Mouse (Mus musculus) stomach, postnatal 0 days (tissue): ENCODE measurements around the gene Abhd14a. TPM values are rescaled to one million over a fixed set of nuclear protein-coding genes. Genes with fewer than 3 reads are reported as not detected.

Source experiments
- ATAC-seq: fragments of 200-750 bp; cut with Nextera tagmentation; 2 replicates; pipeline ENCODE4 v1.8.0; 2017; ENCODE audit not compliant: low FRiP score, low TSS enrichment
- DNase-seq: peaks from one replicate; pipeline ENCODE4 v3.0.0-alpha.2; 2016; ENCODE audit warnings: low spot score
- H3K27ac ChIP-seq: fragments of 300-500 bp; sonication (generic); replicated peaks from 2 replicates; pipeline ENCODE4 v1.5.1; 2014; ENCODE audit warnings: mild to moderate bottlenecking, control low read depth
- H3K27me3 ChIP-seq: fragments of 300-500 bp; sonication (generic); 2 replicates; pipeline ENCODE4 v1.6.1; 2014; ENCODE audit warnings: low read length; ENCODE audit not compliant: control insufficient read depth, insufficient read depth
- H3K36me3 ChIP-seq: fragments of 300-500 bp; sonication (generic); 2 replicates; pipeline ENCODE4 v1.6.1; 2014; ENCODE audit warnings: low read length, mixed read lengths; ENCODE audit not compliant: control insufficient read depth, insufficient read depth
- H3K4me1 ChIP-seq: fragments of 300-500 bp; sonication (generic); replicated peaks from 2 replicates; pipeline ENCODE4 v1.6.1; 2014; ENCODE audit warnings: antibody characterized with exemption; ENCODE audit not compliant: control insufficient read depth, insufficient read depth
- H3K4me2 ChIP-seq: fragments of 300-500 bp; sonication (generic); replicated peaks from 2 replicates; pipeline ENCODE4 v1.6.1; 2014; ENCODE audit warnings: low read depth, mild to moderate bottlenecking, control low read depth, moderate library complexity
- H3K4me3 ChIP-seq: fragments of 300-500 bp; sonication (generic); 2 replicates; pipeline ENCODE4 v1.5.1; 2014; ENCODE audit warnings: low read depth, low read length, control low read depth
- H3K9ac ChIP-seq: fragments of 300-500 bp; sonication (generic); 2 replicates; pipeline ENCODE4 v1.6.1; 2014; ENCODE audit warnings: mild to moderate bottlenecking, low read length, control low read depth, mixed read lengths
- H3K9me3 ChIP-seq: fragments of 300-500 bp; sonication (generic); 2 replicates; pipeline ENCODE4 v1.6.1; 2016; ENCODE audit warnings: low read length; ENCODE audit not compliant: control insufficient read depth
- CTCF ChIP-seq: IDR thresholded peaks from 2 replicates; pipeline ENCODE4 v1.5.1; 2016; ENCODE audit warnings: antibody characterized with exemption, low read depth, mild to moderate bottlenecking, moderate library complexity
- EP300 ChIP-seq: optimal IDR thresholded peaks from 2 replicates; pipeline ENCODE3; 2016; ENCODE audit warnings: antibody characterized with exemption
- WGBS: fragments of 180-500 bp; shearing (Covaris S2); extraction: QIAGEN DNeasy Blood & Tissue Kit; methylation state at CpG from one replicate; pipeline ENCODE4 v1.1.7; 2014; 5-methylcytosine and 5-hydroxymethylcytosine counted together
- polyA plus RNA-seq: library from polyadenylated mRNA; unstranded; fragments of >200 nt; fragmentation: Nextera tagmentation; extraction: Ambion mirVana; gene quantifications from 2 replicates; pipeline ENCODE4 v1.2.1, GENCODE M21; 2015

Gene Abhd14a
- polyA plus RNA-seq, 1 experiment from 2014 or later = 23.2 TPM

GRCm38 (mm10) chr9:106452821-106453220, 5.3 kb upstream of the Abhd14a start:
- ATAC-seq (no peak; the same call in 1 of the 2 replicates), DNase-seq (no peak)
- Histone ChIP-seq H3K4me3 (peak overlapping the region; percentile 61), H3K9ac (no peak overlapping the region; the same call in 1 of the 2 replicates), H3K36me3 (no peaks in the 10 kb centered on the region), H3K9me3 (no peaks in the 10 kb centered on the region), H3K27ac (no peak overlapping the region), H3K27me3 (no peaks in the 10 kb centered on the region), H3K4me2 (peak overlapping the region; percentile 78), H3K4me1 (peaks cover 28% of the 10 kb centered on the region)
- WGBS = 21% methylated on average over 7 of the region's 7 CpGs
- TF ChIP-seq EP300 = no peak
- no peak for TF ChIP-seq CTCF

DNA sequence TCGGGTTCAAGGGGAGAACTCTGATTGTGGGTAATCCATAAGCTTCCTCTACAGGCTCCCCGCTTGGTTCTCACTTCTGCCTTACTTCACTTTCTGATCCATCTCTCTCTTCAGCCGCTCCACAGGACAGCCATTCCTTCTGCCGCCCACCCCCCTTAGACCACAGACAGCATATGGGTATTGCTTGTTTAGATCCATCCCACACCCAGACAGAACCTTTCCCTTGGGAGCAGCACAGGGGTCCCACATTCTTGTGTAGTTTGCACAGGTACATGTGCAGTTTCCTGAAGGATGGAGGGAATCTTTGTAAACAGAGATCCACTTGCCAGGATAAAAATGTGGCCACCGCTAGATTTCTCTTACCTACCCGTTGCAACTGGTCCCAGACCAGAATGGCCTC, 4.9 kb upstream of the Abhd14a start:
- DNase-seq = no peak
- Histone ChIP-seq H3K4me1 (peaks cover 29% of the 10 kb centered on the region), H3K4me3 (no peak overlapping the region), H3K36me3 (no peaks in the 10 kb centered on the region), H3K9me3 (no peaks in the 10 kb centered on the region), H3K9ac (no peak overlapping the region), H3K27ac (no peak overlapping the region), H3K27me3 (no peaks in the 10 kb centered on the region), H3K4me2 (no peak overlapping the region)
- ATAC-seq = no peak
- WGBS = 57% methylated on average over 6 of the region's 6 CpGs
- TF ChIP-seq CTCF (no peak), EP300 (no peak)

DNA sequence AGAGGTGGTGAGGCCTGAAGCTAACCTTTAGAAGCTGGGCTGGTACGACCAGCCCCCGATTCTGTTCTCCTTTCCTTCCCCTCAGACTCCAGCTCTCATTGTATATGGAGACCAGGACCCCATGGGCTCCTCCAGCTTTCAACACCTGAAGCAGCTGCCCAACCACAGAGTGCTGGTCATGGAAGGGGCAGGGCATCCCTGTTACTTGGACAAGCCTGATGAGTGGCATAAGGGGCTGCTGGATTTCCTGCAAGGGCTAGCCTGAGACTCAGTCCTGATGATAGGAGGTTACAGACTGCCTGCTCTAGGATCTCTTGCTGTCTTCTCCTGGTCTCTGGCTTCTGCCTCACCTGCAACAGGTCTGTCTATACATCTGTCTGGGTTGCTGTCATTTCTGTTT, 4.4 kb upstream of the Abhd14a start:
- H3K4me1 ChIP-seq = peaks cover 29% of the 10 kb centered on the region
- 60% methylated on average over 2 of the region's 2 CpGs for WGBS
- ATAC-seq = no peak

DNA sequence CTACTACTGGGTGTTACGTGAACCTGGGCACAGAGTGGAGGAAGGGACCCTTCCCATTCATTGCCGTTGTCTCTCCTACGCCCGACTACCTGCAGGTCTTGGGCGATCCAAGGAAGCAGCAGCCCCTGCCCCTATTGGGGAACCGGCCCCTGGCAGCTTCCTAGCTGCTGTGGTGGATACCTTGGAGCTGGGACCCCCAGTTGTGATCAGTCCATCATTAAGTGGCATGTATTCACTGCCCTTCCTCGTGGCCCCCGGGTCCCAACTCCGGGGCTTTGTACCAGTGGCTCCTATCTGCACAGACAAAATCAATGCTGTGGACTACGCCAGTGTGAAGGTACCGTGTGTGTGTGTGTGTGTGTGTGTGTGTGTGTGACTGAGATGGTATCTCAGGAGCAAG, 3.8 kb upstream of the Abhd14a start:
- Histone ChIP-seq H3K4me1 (peaks cover 28% of the 10 kb centered on the region), H3K4me3 (no peak overlapping the region), H3K36me3 (no peaks in the 10 kb centered on the region), H3K27me3 (no peaks in the 10 kb centered on the region), H3K4me2 (no peak overlapping the region), H3K9me3 (no peaks in the 10 kb centered on the region), H3K27ac (no peak overlapping the region), H3K9ac (no peak overlapping the region)
- ATAC-seq = no peak
- WGBS = 66% methylated on average over 11 of the region's 11 CpGs
- DNase-seq = no peak
- TF ChIP-seq EP300 (no peak), CTCF (no peak)

More for the DNA sequence above, 4.4 kb upstream of the Abhd14a start:
- DNase-seq = no peak
- Histone ChIP-seq H3K27me3 (no peaks in the 10 kb centered on the region), H3K9ac (no peak overlapping the region), H3K9me3 (no peaks in the 10 kb centered on the region), H3K4me2 (no peak overlapping the region), H3K4me3 (no peak overlapping the region), H3K36me3 (no peaks in the 10 kb centered on the region), H3K27ac (no peak overlapping the region)
- TF ChIP-seq EP300 = no peak
- no peak for TF ChIP-seq CTCF

- peak; percentile 66 for DNase-seq
- no peak overlapping the region for H3K27ac ChIP-seq
These were observed 3.2 kb upstream of the Abhd14a start for GRCm38 (mm10) chr9:106450661-106451060.

DNA sequence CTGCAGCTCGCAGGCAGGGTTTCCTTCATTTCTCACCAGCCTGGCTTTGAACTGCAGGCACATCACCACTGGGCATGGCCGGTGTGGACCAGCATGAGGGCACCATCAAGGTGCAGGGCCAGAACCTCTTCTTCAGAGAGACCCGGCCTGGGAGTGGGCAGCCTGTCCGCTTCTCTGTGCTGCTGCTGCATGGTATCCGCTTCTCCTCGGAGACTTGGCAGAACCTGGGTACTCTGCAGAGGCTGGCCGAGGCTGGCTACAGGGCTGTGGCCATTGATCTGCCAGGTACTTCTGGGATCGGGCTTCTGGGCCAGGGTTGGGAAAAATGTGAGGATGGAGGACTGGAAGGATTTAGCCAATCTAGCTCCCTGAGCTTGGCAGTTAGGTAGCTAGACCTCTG, 2.5 kb upstream of the Abhd14a start:
- 0 out of 2 replicates have a peak overlapping the region, but pooled peaks have one; percentile 30 for H3K27ac ChIP-seq
- no peak for ATAC-seq
- 84% methylated on average over 8 of the region's 8 CpGs for WGBS
- H3K36me3 ChIP-seq = no peaks in the 10 kb centered on the region
- H3K9me3 ChIP-seq = no peaks in the 10 kb centered on the region
- no peak overlapping the region for H3K9ac ChIP-seq
- H3K4me2 ChIP-seq = no peak overlapping the region
- TF ChIP-seq CTCF (no peak), EP300 (no peak)
- H3K4me1 ChIP-seq = peaks cover 25% of the 10 kb centered on the region
- no peak overlapping the region for H3K4me3 ChIP-seq
- DNase-seq = no peak
- H3K27me3 ChIP-seq = no peaks in the 10 kb centered on the region

More at GRCm38 (mm10) chr9:106450661-106451060, 3.2 kb upstream of the Abhd14a start:
- TF ChIP-seq EP300 (no peak), CTCF (no peak)
- H3K4me1 ChIP-seq = peaks cover 27% of the 10 kb centered on the region
- no peak overlapping the region for H3K4me3 ChIP-seq
- no peaks in the 10 kb centered on the region for H3K27me3 ChIP-seq
- H3K9me3 ChIP-seq = no peaks in the 10 kb centered on the region
- ATAC-seq = no peak
- H3K4me2 ChIP-seq = peak overlapping the region; percentile 20
- H3K36me3 ChIP-seq = no peaks in the 10 kb centered on the region
- 6% methylated on average over 9 of the region's 9 CpGs for WGBS
- H3K9ac ChIP-seq = no peak overlapping the region
